Mouse (Mus musculus) c-Kit-positive CD71-negative TER-119-negative erythroid progenitor cells, embryonic 14.5 days (primary cell): ENCODE results near the gene Tpst1.

Experiments used
- DNase-seq: peaks from one replicate; pipeline ENCODE4 v3.0.0-alpha.2; 2013; ENCODE audit warnings: low read depth

Tpst1 gene

DNA sequence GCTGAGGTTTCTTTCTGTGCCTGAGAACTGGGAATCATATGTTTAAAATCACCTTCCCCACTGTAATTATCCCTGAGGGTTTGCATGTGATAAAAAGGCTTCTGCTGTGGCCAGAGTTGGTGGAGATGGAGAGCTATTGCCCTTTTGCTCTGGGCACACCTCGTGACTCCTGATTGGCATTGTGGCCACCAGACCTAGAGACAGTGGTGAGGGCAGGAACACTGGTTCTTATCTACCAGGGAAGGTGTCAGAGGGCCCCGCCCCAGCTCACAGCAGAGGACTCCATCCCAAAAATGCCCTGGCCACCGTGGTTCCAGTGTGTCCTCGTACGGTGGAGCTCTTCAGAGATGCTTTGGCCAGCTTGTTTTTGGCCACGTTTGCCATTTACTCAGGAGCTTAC, 20.2 kb upstream of the Tpst1 start:
- DNase-seq = no peak

DNA sequence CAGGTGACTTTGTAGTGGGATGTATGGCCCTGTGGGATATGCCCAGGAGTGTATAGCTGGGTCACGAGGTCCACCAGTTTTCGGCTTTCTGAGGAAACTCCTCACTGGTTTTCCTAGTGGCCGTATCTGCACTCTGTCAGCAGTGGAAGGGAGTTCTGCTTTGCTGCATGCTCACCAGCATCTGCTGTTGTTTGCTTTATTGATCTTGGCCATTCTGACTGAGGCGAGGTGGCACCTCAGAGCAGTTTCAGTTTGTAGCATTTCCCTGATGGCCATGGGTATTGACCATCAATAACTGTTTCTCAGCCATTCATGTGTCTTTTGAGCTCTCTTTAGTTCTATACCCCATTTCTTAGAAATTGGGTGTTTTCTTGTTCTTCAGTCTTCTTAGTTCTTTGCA, 17.4 kb upstream of the Tpst1 start:
- no peak for DNase-seq

DNA sequence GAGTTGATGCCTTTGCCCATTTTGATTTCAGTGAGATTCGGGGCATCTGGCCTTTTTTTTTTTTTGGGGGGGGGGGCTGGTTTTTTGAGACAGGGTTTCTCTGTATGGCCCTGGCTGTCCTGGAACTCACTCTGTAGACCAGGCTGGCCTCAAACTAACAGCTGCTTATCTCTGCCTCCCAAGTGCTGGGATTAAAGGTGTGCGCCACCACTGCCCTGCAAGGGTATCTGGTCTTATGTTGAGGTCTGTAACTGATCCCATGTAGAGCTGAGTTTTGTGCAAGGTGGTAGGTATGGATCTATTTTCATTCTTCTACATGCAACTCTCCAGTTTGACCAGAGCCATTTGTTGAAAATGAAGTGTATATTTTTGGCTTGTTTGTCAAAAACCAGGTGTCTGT, 16.8 kb upstream of the Tpst1 start:
- no peak for DNase-seq

DNA sequence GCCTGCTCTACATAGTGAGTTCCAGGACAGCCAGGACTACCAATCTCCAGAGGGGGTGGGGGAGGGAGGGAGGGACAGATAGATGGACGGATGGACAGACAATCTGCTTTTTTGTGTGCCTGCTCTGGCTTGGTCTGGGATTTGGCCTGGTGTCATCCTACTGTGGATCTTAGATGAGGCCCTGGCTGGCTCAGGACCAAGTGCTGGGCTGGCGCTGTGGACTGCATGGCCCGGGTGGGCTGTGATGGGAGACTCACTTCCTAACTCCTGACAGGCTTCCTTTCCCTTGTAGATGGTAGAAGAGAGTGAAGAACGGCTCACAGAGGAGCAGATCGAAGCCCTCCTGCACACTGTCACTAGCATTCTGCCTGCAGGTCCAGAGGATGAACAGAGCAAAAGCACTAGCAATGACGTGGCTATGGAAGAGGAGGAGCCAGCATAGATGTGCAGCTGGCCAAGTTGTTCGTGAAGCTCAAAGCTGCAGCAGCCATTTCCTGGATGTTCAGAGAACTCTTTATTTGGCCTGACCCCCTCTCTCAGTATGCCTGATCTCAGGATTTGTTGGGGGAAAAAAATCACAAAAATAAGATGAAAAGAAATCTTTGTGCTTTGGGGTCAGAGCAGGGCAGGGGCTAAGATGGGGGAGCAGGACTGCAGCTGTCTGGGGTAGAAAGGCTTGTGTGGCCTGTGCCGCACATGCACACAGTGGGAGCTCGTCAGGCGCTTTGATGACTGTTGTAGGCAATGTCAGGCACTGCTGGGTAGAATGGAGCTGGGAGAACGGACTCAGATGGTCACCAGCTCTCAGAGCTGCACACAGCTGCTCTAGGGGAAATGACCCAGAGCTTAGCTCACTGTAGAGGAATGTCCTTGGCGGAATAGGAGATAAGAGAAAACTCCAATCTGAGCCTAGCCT, 13.5 kb upstream of the Tpst1 start:
- no peak for DNase-seq

DNA sequence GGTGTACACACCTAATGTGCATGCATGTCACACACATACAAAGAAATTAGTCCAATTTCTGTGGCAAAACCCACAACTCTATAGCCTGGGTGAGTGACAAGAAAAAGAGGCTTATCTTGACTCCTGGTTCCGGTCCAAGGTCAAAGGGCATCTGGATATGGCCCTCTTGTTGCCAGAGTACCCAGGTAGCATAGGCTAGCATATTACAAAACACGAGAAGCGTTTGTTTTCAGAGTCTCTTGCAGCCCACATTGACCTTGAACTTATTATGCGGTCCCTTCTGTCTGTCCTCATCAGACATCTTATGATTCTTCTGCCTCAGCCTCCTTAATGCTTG, 12.8 kb upstream of the Tpst1 start:
- no peak for DNase-seq

DNA sequence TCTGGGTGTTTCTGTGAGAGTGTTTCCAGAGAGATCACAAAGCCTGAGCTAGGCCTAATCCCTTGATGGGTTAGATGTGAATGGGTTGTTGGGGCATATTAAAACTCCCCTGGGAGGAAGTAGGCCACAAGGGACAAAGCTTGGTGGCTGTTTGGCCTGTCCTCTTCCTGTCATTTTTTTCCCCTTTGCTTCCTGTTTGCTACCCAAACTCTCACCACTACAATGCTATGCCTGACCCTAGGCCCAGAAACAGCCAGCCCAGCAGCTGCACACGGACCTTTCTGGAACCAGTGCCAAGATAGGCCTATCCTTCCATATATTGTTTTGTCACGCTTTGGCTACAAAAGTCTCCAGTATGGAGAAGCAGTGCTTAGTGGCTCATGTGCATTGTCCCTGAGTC, 11.0 kb upstream of the Tpst1 start:
- no peak for DNase-seq

DNA sequence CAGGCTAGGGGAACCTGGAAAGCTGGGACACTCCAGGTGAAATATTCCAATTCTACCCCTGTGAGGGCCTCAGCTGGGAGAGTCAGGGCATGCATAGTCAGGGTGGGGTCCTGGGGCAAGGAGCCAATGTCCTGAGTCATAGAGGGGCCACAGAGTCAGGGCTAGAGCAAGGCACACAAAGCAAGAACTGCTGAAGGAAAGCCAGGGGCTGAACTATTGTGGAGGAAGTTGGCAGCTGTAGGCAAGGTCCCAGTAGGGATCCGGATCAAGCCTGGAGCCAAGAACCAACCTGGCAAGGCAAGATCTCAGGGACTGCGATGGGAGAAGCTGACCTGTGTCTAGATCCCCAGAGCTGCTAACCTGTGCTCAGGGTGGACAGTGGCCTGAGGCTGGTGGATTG, 9.4 kb upstream of the Tpst1 start:
- no peak for DNase-seq

DNA sequence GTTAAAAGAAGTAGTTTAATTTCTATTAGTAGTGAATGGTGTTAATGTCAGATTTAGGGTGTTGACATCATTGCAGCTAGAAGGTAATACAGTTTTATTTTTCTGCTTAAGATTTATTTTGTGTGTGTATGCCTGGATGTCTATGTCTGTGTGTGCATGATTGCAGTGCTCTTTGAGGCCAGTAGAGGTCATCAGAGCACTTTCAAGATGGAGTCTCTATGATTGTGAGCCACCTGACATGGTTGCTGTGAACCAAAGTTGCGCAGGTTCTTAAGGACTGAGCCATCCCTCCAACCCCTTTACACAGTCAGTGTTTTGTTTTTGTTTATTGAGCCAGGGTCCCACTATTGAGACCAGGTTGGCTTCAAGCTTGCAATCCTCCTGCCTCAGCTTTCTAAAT, 7.5 kb upstream of the Tpst1 start:
- no peak for DNase-seq

DNA sequence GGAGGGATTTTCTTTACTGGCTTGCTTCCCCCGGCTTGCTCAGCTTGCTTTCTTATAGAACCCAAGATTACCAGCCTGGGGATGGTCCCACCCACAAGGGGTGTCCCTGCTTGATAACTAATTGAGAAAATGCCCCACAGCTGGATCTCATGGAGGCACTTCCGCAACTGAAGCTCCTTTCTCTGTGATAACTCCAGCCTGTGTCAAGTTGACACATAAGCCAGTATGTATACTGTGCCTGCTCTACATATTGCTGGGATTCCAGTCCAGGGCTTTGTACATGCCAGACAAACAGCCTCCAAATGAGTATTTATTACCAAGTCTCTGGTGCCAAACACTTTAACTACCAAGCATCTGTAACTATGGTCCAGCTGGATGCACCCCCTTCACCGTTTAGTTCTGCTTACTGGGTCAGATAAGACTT, 5.3 kb upstream of the Tpst1 start:
- DNase-seq = no peak

DNA sequence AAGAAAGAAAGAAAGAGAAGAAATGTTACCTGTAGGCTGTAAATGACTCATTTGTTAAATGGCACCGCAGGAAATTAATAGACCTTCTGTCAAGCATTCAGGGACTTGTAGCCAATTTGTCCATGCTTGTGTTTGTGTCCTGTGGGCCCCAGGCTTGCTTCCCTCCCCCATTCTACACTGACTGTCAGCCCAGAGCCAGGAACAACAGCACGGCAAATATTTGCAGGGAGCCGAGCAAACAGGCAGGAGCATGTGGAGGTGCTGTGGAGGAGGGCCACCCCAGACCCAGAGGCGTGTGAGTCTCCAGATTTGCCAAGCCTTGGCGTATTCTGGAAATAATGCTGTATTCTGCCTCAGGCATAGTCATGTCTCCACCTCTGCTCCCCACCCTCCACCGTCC, 1.4 kb downstream of the Tpst1 start:
- no peak for DNase-seq

DNA sequence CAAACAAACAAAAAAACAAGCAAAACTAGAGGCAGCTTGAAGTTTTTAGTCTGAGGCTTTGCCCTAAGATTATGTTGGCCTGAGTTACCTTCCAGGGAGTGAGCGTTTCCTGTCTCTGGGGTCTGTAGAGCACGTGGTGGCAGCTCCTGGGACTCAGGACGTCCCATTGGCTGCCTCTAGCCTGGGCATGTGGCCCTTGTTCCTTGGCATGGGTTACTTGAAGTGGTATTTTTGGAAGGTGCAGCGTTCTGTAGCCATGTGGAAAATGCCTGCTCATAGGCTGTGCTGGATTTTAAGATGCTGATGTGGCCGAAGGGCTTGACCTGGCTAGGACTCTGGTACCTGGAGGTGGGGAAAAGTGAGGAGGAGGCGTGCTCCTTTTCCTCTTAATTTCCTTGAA, 3.3 kb downstream of the Tpst1 start:
- DNase-seq = no peak

DNA sequence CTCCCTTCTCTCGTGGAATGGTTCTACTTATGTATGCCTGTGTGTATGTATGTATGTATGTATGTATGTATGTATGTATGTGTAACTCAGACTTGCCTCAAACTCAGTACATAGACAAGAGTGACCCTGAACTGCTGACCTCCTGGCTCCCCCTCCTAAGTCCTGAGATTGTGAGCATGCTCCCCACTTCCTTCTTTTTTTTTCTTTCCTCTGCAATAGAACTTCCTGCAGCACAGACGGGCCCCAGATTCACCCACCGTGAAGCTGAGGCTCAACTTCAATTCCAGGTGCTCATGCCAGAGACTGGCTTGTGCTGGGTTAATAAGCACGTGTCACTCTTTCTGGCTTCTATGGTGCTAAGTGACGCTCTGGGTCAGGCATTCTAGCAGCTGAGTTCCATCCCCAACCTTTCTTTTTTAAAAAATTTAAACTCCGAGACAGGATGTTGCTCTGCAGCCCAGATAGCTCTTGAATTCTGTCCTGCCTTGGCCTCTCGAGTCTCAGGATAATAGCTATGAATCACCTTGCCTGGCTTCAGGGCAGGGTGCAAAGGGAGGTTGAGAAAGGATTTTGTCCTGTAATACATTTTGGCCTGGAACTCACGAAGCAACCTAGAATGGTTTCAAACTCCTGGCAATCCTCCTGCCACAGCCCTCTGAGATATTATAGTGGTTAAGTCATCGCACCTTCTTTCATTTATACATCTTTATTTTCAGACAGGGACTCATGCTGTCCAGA, 5.1 kb downstream of the Tpst1 start:
- DNase-seq = no peak

DNA sequence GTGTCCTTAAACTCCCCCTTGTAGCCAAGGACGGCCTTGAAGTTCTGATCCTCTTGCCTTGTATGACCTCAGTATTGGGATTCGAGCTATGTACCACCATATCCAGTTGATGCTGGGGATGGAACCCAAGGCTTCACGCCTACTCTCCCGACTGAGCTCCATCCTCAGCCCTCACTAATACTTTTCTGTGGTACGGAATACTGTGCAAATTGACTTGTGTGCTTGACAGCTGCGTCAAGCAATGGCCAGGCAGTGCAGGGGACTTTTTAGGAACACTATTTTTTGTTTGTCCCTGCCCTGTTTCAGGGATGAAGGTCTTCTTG, 5.7 kb downstream of the Tpst1 start:
- DNase-seq = no peak

DNA sequence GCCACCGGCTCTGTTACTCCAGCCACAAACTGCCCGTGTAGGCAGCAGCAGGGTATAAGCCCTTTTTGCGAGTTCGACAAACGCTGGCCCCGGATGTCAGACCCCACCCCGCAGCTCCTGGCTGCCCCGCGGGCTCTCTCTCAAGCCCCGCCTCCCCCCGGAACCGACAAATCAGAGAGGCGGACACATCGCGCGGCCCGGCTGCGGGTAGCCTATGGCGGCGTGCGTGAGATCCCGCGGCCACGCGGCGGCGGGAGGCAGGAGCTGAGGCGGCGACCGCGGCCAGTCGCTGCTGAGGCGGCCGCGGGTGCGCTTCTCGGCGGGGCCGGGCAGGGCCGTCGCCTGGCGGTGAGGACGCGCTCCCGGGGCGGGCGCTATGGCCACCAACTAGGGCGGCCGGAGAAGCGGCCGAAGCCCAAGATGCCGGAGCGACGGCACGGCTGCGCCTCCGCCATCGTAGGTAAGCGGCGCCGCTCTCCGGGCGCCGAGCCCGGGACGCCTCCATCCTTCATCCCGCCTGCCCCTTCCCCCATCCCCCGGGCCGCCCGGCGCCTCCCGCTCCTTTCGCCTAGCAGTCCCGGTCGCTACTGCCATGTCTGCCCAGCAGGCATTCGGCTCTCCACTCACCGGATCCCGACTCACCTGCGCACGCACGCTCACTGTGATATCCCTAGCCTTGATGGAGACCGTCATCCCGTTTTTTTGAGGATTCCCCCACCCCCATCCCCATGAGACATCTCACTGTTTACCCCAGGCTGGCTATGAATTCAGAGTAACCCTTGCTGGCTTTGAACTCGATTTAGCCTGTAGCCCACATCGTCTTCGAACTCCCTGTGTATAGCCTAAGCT, 6.3 kb downstream of the Tpst1 start:
- DNase-seq = peak; percentile 71

DNA sequence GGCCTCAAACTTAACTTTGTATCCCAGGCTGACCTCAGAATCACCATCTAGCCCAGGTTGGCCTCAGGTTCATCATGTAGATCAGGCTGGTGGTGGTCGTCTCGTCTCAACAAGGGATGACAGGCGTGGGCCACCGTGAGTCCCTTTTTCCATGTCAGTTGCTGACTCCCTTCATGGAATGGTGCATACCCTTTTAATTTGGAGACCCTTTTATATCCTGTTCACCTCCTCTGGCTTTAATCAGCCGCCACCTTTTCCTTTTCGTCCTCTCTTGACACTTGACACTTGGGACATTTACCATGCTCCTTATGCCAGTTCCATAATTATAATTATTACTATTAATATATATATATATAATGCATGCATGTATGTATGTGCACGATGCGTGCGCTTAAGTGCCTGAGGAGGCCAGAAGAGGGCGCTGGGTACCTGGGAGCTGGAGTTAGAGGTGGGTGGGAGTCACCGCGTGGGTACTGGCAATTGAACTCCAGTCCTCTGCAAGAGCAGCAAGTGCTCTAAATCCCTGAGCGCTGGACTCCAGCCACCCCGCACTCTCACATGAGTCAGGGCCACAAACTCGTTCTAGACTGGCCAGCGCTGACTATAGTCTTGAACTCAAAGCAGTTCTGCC, 7.0 kb downstream of the Tpst1 start:
- no peak for DNase-seq

DNA sequence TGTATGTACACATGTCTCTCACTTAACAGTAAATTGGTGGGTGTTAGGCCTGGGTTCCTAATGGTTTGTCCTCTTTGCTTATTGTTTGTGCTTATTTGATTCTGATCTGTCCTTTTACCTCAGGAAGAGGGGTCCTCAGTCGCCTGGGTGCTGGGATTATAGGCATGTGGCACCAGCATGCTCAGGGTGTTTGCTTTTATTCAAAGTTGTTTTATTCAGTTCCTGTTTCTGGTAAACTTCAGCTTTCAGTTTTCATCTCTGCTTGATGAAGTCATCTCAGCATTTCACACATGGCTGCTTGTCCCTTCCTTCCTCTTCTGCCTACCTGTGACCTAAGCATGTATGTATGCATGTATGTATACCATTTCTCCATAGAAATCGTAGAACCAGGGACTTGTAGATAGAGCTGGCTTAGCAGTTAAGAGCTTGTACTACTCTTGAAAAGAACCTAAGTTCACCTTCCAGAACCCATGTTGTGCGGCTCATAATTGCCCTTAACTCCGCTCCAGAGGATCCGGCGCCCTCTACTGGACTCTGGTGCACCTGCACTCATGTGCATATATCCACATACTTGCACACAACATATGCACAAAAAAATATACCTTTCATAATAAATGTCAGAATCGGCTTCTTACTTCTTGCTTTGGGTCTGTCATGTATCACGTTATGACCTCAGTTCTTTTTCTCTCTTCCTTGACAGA, 8.2 kb downstream of the Tpst1 start:
- no peak for DNase-seq

DNA sequence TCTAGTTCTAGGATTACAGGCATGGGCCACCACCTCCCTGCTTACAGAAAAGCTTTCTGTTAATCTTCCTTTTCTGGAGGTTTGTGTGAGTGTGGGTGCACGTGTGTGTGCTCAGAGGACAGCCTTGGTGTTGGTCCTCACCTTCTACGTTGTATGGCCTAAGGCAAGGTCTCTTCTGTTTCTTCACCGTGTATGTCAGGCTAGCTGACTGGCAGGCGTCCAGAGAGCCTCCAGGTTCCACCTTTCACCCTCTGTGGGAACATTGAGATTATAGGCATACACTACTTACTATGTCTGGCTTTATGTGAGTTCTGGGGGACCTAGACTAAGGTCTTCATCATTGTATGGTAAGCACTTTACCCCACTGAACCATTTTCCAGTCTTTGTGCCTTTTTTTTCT, 9.3 kb downstream of the Tpst1 start:
- DNase-seq = no peak

DNA sequence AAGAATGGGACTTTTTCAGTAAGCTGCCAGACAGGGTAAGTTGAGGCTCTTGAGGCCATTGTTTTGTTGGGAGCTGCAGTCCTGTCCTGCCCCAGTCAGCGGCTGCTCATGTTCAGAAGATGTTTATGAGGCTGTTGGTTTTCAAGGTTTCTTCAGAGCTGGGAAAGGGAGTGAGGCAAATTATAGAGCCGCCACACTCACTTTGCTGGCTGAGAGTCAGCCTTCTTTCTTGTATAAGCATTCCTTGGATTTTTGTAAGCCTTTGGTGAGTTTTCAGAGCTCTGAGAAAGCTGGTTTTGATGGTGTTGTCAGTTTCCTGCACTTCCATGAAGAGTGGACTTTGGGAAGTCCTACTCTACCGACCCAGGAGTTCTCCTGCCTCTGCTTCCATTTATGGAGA, 11.1 kb downstream of the Tpst1 start:
- no peak for DNase-seq

DNA sequence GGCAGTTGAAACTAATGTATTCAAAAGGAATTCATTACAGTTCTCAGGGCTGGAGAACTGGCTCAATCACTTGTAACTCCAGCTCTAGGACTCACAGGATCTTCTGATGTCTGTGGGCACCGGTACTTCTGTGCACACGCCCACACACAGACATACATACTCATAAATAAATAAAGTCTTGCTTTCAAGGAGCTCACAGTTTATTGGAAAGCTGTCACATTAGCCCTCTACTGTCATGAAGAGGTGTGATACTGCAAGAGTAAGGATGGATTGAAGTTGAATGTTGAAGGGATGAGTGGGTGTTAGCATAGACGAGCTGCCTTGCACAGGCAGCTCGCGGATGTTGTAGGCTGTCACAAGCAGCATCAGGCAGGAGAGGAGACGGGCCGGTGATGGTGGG, 14.9 kb downstream of the Tpst1 start:
- no peak for DNase-seq

DNA sequence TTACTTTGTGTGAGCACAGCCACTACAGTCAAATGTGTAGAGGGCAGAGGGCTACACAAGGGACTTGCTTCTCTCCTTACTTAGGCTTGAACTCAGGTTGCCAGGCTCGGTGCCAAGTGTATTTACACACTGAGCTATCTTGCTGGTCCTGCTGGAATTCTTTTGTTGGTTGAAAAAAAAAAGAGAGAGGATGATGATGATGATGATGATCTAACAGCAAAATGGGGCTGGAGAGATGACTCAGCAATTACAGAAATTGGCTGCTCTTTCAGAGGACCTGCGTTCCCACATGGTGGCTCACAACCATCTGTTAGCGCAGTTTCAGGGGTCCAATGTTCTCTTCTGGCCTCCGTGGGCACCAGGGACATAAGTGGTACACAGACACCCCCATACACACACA, 15.5 kb downstream of the Tpst1 start:
- DNase-seq = no peak

DNA sequence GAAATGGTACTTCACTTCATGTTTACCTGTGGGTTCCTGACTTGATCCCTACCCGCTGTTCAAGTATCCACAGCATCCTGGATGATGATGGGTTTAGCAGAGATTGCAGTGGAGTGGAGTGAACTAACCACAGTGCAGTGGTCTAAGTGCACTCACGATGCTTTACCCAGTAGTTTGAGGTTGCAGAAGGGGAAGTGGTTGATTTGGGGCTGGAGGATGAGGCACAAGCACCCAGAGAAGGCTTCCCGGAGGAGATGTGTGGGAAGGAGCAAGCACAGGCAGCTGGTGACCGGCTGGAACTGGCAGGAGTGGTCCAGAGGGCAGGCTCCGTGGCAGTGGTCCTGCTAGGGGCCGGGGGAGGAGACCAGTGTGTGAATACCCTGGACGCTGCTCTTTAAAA, 16.1 kb downstream of the Tpst1 start:
- no peak for DNase-seq
